Mouse (Mus musculus): ENCODE data around the gene Cacng8. TPM values are rescaled to one million over a fixed set of nuclear protein-coding genes. Genes with fewer than 3 reads are reported as not detected.

The Cacng8 gene
- not detected in 2 replicates for total RNA-seq (2017)

DNA sequence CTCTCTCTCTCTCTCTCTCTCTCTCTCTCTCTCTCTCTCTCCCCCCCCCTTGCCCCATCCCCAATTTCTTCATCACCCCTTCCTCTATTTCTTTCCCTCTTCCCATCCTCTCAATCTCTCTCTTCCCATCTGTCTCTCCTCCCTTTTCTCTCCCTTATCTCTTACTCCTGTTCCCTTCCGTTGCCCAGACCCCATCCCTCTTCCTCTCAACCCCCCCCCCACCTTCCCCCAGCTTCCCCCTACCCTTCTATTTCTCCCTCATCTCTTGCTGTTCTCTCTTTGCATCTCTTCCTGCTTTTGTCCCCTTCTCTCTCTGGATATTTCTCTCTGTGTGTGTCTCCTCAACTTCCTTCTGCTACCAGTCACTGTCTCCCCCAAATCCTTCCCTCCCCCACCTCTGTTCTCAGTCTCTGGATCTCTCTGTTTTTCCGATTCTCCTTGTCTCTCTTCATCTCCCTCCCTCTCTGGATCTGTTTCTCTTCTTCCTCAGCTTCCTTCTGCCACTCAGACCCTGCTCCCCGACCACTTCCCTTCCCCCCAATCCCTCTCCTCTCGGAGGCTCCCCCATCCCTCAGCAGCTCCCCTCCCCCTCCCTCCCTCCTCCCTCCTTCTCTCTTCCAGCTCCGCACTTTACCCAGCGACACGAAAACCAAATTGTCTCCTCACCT is at the start of gene Cacng8:
Gene Cacng8 (plus strand): TSS at position 271 of the 668 bp plus-strand sequence.
- no peak for ATAC-seq (ENCODE audit: extremely low read depth, insufficient number of reproducible peaks, low FRiP score, poor library complexity, severe bottlenecking)

DNA sequence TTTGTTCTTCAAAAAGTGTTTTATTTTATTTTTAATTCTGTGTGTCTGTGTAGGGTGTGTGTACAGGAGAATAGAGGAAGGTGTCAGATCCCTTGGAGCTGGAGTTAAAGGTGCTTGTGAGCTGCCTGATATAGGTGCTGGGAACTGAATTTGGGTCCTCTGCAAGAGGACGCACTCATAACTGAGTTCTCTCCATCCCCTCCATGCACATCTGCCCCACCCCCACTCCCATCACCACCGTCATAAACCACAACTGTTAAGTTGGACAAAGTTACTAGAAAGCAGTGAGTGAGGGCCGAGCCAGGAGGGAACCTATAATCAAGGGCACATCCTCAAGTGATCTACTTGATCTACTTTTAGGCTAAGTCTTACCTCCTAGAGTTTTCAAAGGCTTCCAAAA is 46.6 kb upstream of the Cacng8 start:
- ATAC-seq (ENCODE audit: extremely low read depth, insufficient number of reproducible peaks, low FRiP score, poor library complexity, severe bottlenecking), result no peak

DNA sequence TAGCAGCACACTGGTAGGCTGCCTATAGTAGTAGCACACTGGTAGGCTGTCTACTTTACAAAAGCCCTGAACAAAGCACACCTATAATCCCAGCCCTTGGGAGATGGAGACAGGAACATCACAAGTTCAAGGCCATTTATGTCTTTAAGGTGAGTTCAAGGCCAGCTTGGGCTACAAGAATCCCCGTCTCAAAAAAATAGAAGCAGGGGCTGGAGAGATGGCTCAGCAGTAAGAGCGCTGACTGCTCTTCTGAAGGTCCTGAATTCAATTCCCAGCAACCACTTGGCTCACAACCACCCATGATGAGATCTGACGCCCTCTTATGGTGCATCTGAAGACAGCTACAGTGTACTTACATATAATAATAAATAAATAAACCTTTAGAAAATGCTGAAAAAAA is 45.2 kb upstream of the Cacng8 start:
- no peak for ATAC-seq (ENCODE audit: extremely low read depth, insufficient number of reproducible peaks, low FRiP score, poor library complexity, severe bottlenecking)

DNA sequence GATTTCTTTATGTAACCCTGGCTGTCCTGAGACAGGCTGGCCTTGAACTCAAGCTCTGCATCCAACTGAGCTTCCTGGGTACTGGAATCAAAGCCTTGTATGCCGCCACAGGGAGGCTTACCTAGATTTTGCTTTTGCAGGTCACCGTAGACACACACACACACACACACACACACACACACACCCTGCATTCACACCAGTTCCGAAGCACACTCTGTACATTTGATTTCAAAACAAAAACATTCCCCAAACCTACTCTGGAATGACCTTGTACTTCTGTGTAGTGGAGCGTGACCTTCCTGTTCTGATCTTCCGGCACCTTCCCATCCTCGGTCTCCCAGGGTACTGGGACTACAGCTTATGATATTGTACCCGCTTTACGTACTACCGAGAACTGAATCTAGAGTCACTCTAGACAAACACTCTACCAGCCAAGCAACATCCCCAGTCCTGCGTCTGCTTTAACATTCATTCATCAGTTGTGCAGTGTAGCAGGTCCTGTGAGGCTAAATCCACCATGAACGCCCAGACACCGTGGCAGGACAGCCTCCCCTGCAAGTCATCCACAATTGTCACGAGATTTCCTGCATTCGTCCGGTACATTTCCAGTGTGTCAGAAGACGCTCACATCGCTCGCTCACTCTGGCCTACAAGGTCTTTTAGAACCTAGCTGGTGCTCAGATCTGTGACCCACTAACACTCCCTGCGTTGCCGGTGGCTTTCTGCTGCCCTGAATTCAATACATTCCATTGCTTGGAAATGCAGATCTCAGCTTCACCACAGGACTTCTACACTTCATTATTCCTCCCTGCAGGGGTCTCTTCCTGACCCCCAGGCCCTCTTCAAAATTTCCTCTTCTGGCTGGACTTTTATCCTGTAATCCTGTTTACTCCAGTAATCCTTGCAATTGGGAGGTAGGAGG is 42.9 kb upstream of the Cacng8 start:
- ATAC-seq (ENCODE audit: extremely low read depth, insufficient number of reproducible peaks, low FRiP score, poor library complexity, severe bottlenecking), result no peak

DNA sequence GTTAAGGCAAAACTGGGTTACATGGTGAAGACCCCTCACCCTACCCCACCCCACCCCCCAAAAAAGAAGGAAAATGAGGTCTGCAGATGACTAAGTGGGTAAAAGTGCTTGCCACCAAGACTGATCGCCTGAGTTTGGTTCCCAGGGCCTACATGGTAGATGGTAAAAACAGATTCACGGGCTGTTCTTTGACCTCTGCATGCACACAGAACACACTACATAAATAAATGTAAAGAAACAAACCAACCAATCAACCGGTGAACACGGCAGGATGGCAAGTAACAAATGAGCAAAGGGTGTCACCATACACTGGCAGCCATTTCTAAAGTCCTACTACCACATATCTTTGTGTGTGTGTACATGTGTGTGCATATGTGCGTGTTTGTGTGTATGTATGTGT is 42.2 kb upstream of the Cacng8 start:
- ATAC-seq (ENCODE audit: extremely low read depth, insufficient number of reproducible peaks, low FRiP score, poor library complexity, severe bottlenecking), result no peak

DNA sequence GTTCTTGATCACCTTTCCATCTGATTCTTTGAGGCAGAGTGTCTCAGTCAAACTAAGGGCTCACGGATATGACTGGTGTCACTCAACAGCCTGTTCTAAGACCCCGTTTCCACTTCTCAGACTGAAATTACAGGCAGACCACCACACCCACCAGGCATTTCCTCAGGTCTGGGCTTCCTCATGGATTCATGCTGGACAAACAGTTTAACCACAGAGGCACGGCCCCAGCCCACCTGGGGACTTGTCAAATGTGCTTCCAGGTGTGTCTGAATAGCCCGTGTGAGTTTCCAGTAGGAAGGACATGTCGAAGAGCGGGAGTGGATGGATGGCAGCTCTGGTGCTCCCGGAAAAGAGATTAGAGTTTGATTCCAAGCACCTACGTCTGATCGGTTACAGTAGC is 40.7 kb upstream of the Cacng8 start:
- no peak for ATAC-seq (ENCODE audit: extremely low read depth, insufficient number of reproducible peaks, low FRiP score, poor library complexity, severe bottlenecking)

DNA sequence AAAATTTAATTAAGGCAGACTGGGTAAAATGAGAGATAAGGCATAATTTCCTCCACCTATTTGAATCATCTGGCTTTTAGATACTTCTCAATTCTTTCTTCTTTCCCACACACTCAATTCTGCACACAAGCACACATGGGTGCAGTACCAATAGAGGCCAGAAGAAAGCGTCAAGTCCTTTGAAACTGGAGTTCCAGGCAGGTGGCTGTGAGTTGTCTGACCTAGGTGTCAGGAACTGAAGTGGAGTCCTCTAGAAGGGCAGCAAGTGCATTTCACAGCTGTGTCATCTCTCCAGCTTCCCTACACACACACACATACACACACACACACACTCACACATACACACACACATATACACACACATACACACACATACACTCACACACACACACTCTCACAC is 38.9 kb upstream of the Cacng8 start:
- no peak for ATAC-seq (ENCODE audit: extremely low read depth, insufficient number of reproducible peaks, low FRiP score, poor library complexity, severe bottlenecking)

DNA sequence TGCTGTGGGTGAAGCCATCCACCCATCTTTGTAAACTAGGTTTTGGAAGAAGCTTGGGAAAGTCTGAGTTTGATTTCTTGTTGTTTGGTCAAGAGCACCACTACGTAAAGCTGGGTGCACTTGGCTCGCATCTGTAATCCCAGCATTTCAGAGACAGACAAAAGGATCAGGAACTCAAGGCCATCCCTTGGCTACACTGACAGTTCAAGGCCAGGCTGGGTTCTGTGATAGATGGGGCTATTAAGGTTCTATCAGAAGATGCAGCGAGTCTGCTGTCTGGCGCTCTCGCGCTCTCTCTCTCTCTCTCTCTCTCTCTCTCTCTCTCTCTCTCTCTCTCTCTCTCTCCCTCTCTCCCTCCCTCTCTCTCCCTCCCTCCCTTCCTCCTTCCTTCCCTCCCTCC is 35.6 kb upstream of the Cacng8 start:
- ATAC-seq (ENCODE audit: extremely low read depth, insufficient number of reproducible peaks, low FRiP score, poor library complexity, severe bottlenecking), result no peak

DNA sequence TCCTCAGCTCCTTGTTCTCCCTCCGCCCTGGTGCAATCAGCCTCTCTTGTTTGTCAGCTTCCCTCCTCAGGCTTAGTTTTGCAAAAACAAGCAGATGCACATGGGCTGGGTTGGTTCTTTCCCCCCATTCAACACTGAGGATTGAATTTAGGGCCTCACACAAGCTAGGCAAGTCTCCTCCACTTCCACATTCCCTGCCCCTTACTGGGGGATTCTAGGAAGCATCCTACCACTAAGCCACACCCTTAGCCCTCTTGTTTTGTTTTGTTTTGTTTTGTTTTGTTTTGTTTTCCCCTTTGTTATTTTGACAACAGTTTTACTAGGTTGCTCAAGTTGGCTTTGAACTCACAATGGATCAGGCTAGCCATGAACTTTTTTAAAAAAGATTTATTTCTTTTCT is 29.8 kb upstream of the Cacng8 start:
- no peak for ATAC-seq (ENCODE audit: extremely low read depth, insufficient number of reproducible peaks, low FRiP score, poor library complexity, severe bottlenecking)

DNA sequence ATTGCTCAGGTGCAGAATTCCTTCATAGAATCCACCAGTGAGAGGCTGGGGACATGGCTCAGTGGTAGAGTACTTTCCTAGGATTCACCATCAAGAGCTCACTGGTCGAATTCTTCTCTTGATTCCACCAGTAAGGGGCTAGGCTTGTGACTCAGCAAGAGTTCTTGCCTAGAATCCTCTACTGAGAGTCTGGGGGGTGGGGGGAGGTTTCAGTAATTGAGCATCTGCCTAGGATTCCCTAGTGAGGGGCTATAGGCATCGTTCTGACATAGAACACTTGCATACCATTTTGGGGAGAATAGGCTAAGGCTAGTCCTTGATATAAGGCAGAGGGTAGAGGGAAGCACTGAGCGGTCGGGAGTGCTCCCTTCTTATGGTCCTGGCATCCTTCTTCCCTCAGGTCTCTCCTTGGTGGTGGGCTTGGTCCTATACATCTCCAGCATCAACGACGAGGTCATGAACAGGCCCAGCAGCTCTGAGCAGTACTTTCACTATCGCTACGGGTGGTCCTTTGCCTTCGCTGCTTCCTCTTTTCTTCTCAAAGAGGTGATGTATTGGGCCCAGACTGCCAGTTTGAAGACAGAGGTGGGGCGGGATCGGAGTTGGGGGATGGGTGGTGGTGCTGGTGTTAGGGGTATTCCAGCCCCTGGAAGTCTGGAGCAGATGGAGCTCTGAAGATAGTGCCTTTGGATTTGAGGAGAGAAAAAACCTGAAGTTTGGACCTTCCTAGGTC is 24.8 kb upstream of the Cacng8 start:
- 0 out of 2 replicates have a peak, but pooled peaks have one; percentile 26 for ATAC-seq (ENCODE audit: extremely low read depth, insufficient number of reproducible peaks, low FRiP score, poor library complexity, severe bottlenecking)

DNA sequence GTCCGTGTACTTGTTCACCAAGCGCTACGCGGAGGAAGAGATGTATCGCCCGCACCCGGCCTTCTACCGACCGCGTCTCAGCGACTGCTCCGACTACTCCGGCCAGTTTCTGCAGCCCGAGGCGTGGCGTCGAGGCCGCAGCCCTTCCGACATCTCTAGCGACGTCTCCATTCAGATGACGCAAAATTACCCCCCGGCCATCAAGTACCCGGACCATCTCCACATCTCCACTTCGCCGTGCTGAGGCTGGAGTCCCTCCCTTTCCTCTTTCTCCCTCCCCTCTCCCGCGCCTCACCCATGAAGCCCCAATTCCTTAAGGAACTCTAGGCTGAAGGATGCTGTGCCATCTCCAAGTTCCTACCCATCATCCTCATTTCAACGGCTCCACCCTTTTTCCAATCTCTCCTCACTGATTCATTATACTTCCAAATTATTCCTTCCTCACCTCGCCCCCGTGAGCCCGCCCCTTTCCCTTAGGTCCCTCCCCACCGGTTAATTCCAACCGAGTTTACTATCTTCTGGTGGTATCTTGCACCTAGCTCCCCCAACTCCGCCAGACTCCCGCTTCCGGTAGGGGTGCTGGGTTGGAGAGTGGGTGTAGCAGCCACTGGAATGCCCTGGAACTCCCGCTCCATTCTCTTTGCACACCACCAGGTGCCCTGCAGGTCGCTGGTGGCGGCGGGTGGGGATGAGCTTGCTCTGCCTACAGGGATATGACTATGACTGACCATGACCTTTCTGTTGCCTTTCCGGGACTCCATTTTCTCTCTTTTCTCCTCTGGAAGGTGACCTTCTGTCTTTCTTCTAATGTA is 23.6 kb upstream of the Cacng8 start:
- ATAC-seq (ENCODE audit: extremely low read depth, insufficient number of reproducible peaks, low FRiP score, poor library complexity, severe bottlenecking), result no peak

DNA sequence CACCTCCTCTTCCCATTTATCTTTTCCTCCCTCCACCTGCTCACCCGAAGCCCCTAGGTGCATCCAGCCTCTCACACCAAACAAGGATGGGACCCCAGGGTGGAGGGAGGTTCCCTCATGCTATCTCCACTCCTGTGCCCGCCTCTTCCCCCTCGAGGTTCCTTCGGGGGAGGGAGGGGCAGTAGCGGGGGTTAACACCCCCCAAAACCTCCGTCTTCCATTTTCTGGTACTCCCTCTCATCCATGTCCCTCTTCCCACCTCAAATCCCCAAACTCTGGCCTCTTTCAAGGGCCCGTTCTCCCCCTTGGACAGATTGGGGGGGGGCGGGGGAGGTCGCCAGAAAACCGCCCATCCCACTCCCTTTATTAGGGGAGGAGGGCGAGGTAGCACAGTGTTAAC is 22.9 kb upstream of the Cacng8 start:
- ATAC-seq (ENCODE audit: extremely low read depth, insufficient number of reproducible peaks, low FRiP score, poor library complexity, severe bottlenecking), result no peak

DNA sequence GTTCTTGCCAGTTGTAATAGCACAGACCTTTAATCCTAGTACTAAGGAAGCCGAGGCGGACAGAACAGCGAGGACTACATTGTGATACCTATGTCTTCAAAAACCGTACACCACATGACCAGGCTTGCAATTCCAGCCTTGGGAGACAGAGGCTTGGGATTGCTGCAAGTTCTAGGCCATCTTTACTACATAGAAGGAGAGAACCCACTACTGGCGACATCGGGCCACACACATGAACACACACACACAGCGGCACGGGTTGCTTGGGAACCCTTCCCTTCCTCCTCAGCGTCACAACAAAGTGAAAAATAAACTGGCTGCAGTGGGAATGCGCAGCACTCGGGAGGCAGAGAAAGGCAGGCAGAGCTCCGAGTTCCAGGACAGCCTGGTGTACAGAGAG is 22.2 kb upstream of the Cacng8 start:
- ATAC-seq (ENCODE audit: extremely low read depth, insufficient number of reproducible peaks, low FRiP score, poor library complexity, severe bottlenecking), result no peak

DNA sequence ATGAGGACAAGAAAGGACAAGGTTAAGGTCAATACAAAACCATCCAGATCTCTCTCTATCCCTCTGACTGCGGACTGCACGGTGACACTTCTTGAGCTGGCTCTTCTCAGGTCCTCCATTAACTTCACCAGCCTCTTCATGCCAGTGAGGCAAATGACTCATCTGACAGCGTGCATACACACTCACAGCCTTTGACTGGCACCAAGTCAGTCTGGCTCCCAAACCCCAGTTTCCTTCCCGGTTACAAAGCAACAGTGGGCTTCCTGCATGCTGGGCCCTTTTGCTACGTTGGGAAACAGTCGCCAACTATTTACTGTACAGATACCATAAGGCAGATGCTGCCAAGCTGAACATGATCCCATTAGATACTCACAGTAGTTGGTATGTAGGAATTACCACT is 21.3 kb upstream of the Cacng8 start:
- ATAC-seq (ENCODE audit: extremely low read depth, insufficient number of reproducible peaks, low FRiP score, poor library complexity, severe bottlenecking), result no peak

DNA sequence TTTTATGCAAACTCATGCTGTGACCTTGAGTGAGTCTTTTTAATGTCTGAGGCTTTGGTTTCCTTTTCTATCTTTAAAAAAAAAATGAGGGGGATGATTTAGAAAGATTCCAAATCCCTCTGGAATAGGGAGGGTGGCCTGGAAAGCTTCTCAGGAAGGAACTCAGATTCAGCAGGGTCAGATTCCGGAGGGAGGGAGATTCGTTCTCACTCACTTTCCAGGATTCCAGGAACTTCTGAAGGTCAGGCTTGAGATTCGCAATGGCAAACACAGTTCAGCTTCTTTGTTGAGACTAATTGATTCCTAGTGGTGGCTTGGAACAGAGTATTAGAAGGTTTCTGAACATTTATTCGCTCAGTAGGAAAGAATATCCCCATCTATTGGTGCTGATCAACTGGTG is 20.1 kb upstream of the Cacng8 start:
- ATAC-seq (ENCODE audit: extremely low read depth, insufficient number of reproducible peaks, low FRiP score, poor library complexity, severe bottlenecking), result no peak

DNA sequence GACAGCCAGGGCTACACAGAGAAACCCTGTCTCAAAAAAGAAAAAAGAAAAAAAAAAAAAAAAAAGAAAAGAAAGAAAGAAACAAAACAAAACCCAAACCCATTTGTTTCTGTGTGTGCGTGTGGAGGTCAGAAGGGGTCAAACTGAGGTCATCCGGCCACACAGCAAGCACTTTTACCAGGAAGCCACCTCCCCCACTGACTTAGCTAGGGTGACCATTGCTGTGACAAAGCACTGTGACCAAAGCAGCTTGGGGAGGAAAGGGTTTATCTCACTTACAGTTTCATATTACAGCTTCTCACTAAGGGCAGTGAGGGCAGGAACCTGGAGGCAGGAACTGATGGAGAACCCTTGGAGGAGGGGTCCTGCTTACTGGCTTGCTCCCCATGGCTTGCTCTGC is 18.1 kb upstream of the Cacng8 start:
- ATAC-seq (ENCODE audit: extremely low read depth, insufficient number of reproducible peaks, low FRiP score, poor library complexity, severe bottlenecking), result no peak

DNA sequence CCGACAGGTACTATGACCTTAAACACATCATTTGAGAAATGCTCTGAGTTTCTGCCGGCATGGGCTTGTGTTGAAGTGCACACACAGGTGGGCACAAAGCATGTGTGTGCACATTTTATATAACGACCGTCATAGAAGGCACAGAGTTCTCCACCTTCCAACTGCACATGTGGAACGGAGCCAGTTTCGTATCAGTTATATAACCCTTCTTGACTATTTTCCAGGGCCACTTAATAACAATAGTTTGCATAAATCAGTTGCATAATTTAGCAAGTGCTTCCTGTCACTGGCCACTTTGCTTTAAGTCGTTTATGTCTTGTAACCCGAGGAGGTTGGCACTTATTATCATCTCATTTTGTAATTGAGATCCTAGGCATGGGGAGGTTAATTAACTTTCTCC is 16.7 kb upstream of the Cacng8 start:
- ATAC-seq (ENCODE audit: extremely low read depth, insufficient number of reproducible peaks, low FRiP score, poor library complexity, severe bottlenecking), result no peak

DNA sequence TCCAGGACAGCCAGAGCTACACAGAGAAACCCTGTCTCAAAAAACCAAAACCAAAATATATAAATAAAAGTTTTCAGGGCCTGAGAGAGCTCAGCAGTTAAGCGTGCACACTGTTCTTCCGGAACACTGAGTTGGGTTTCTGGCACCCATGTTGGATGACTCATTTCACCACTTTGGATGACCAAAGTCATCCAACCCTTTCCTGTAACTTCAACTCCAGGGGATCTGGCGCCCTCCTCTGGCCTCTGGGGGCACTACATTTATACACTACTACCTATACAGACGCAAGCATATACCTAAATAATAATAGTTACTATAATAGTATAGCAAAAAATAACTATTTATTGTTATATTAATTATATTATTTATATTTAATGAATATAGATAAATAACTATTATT is 13.7 kb upstream of the Cacng8 start:
- 0 out of 2 replicates have a peak, but pooled peaks have one; percentile 19 for ATAC-seq (ENCODE audit: extremely low read depth, insufficient number of reproducible peaks, low FRiP score, poor library complexity, severe bottlenecking)

DNA sequence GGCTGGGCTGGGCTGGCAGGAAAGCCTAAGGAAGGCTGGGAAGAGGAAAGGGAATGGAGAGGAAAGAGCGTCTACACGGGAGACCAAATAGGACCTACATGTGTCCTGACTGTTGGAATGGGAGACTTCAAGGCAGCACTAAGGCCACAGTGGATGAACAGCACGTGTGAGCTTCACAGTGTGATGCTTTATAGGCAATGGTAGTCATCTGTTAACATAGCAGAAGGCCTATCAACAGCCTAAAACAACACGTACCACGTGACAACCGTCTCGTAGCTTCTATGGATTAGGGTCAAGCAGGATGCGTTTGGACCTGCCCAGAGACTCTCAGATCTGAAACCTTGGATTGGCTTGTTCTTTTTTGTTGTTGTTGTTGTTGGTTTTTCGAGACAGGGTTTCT is 8.4 kb upstream of the Cacng8 start:
- ATAC-seq (ENCODE audit: extremely low read depth, insufficient number of reproducible peaks, low FRiP score, poor library complexity, severe bottlenecking), result no peak
